Mouse (Mus musculus) stomach, postnatal 0 days (tissue): ENCODE results near the gene Hoxb7.

Experiments
- CTCF ChIP-seq: IDR thresholded peaks from 2 replicates; pipeline ENCODE4 v1.5.1; 2016; ENCODE audit warnings: antibody characterized with exemption, low read depth, mild to moderate bottlenecking, moderate library complexity
- EP300 ChIP-seq: optimal IDR thresholded peaks from 2 replicates; pipeline ENCODE3; 2016; ENCODE audit warnings: antibody characterized with exemption

DNA sequence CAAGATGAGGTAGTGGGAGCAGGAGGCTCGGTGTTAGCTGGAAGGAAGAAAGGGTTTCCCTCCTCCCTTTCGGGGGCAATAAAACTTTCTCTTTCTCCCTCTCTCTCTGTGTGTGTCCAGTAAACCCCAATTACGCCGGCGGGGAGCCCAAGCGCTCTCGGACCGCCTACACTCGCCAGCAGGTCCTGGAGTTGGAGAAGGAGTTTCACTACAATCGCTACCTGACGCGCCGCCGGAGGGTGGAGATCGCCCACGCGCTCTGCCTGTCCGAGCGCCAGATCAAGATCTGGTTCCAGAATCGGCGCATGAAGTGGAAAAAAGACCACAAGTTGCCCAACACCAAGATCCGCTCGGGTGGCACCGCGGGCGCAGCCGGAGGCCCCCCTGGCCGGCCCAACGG is 33.5 kb downstream of the Hoxb7 start:
- no peak for TF ChIP-seq EP300
- no peak for TF ChIP-seq CTCF
